Mouse (Mus musculus) heart, embryonic 13.5 days (tissue): Measurements from ENCODE around the gene Gm49450. TPM values are rescaled to one million over a fixed set of nuclear protein-coding genes. Genes with fewer than 3 reads are reported as not detected.
A peak's percentile ranks its signal among the peaks of the same experiment; 100 is the strongest.
"Not testable (repeated sequence)": the region's sequence is repeated elsewhere in the genome, so short reads cannot be mapped to it uniquely, and the experiment has no call there.

Experiments
- ATAC-seq: fragments of 200-750 bp; cut with Nextera tagmentation; 2 replicates; pipeline ENCODE4 v1.8.0; 2017; ENCODE audit warnings: moderate TSS enrichment; ENCODE audit not compliant: insufficient number of reproducible peaks, low FRiP score, low TSS enrichment; ENCODE audit errors: extremely low read depth
- H3K27ac ChIP-seq: fragments of 300-500 bp; sonication (generic); replicated peaks from 2 replicates; pipeline ENCODE4 v1.5.1; 2015; ENCODE audit warnings: moderate library complexity, mild to moderate bottlenecking, inconsistent platforms
- H3K27me3 ChIP-seq: fragments of 300-500 bp; sonication (generic); replicated peaks from 2 replicates; pipeline ENCODE4 v1.6.1; 2015; ENCODE audit warnings: mild to moderate bottlenecking, inconsistent platforms
- H3K36me3 ChIP-seq: fragments of 300-500 bp; sonication (generic); 2 replicates; pipeline ENCODE4 v1.6.1; 2015; ENCODE audit warnings: mild to moderate bottlenecking, inconsistent platforms
- H3K4me1 ChIP-seq: fragments of 300-500 bp; sonication (generic); 2 replicates; pipeline ENCODE4 v1.6.1; 2015; ENCODE audit warnings: inconsistent platforms
- H3K4me2 ChIP-seq: fragments of 300-500 bp; sonication (generic); 2 replicates; pipeline ENCODE4 v1.6.1; 2015; ENCODE audit warnings: inconsistent platforms, mild to moderate bottlenecking, moderate library complexity
- H3K4me3 ChIP-seq: fragments of 300-500 bp; sonication (generic); 2 replicates; pipeline ENCODE4 v1.5.1; 2015; ENCODE audit warnings: moderate library complexity, mild to moderate bottlenecking, inconsistent platforms
- H3K9ac ChIP-seq: fragments of 300-500 bp; sonication (generic); 2 replicates; pipeline ENCODE4 v1.6.1; 2015; ENCODE audit warnings: inconsistent platforms, mild to moderate bottlenecking, moderate library complexity
- H3K9me3 ChIP-seq: fragments of 300-500 bp; sonication (generic); 2 replicates; pipeline ENCODE4 v1.6.1; 2016; ENCODE audit warnings: inconsistent platforms
- WGBS: fragments of 180-500 bp; shearing (Covaris S2); methylation state at CpG from one replicate; pipeline ENCODE4 v1.1.7; 2015; ENCODE audit warnings: mixed read lengths; 5-methylcytosine and 5-hydroxymethylcytosine counted together
- polyA plus RNA-seq: library from polyadenylated mRNA; unstranded; fragments of >200 nt; fragmentation: Nextera tagmentation; extraction: Ambion mirVana; gene quantifications from 2 replicates; pipeline ENCODE4 v1.2.1, GENCODE M21; 2015

Gm49450 gene
- polyA plus RNA-seq, 1 experiment from 2014 or later = not detected

DNA sequence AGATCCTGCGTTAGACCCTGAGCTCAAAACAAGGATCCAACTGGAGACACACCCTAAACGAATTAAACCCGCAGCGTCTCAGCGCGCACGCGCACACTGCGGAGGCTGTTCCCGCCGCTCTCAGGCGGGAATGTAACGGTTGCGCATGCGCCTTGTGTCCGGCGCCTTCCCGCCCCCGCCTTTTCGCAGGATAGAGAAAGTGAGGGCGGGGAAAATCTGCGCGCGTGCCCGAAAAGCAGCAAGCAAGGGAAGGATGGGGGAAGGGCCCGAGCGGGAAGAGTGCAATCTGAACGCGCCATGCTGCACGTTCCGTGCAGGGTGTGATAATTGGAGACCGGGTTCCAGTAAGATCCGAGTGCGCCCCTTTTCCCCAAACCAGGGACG is 19.5 kb downstream of the Gm49450 start:
- WGBS = under 1% methylated on average over 35 of the region's 35 CpGs
- Histone ChIP-seq H3K9me3 (no peaks in the 10 kb centered on the region), H3K4me1 (peaks cover 29% of the 10 kb centered on the region), H3K4me2 (peak overlapping the region; percentile 83), H3K27ac (peak overlapping the region; percentile 100), H3K9ac (peak overlapping the region; percentile 99), H3K4me3 (peak overlapping the region; percentile 87), H3K27me3 (no peaks in the 10 kb centered on the region), H3K36me3 (peaks cover 22% of the 10 kb centered on the region)
- peak; percentile 76 for ATAC-seq

DNA sequence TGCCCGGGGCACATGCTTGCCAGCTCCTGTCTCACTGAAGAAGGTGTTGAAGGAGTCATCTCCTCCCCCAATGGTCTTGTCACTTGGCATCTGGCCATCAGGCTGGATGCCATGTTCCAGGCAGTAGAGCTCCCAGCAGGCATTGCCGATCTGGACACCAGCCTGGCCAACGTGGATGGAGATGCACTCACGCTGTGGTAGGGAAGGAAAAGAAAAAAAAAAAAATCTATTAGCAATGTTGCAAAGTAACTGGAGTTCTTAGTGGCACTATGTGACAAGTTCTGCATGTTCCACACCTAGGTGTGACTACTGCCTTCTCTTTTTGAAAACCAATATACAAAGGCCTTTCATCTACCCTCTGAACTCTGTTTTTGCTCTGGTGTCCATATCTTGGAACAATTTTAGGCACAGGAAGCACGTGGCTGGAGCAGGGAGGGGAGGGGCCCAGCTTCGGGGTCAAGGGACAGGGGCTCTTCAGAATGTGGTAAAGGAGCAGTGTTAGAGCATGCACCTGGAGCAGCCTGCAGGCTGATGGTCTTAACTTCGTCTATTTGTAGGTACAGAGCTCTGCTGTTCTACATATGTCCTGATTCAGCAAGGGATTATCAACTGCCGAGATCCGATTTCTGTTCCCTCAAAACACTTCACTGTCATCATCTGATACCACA is 20.2 kb downstream of the Gm49450 start:
- H3K4me2 ChIP-seq = peak overlapping the region; percentile 83
- not testable (repeated sequence) for H3K27me3 ChIP-seq, ATAC-seq, H3K9me3 ChIP-seq
- H3K9ac ChIP-seq = peak overlapping the region; percentile 99
- 7% methylated on average over 8 of the region's 9 CpGs for WGBS
- peak overlapping the region; percentile 87 for H3K4me3 ChIP-seq
- peaks cover 22% of the 10 kb centered on the region for H3K36me3 ChIP-seq
- H3K27ac ChIP-seq = peak overlapping the region; percentile 100
- H3K4me1 ChIP-seq = peaks cover 36% of the 10 kb centered on the region

- no peaks in the 10 kb centered on the region for H3K9me3 ChIP-seq
- WGBS = 80% methylated on average over 3 of the region's 3 CpGs
- no peak overlapping the region for H3K4me3 ChIP-seq
- H3K36me3 ChIP-seq = peaks cover 22% of the 10 kb centered on the region
- H3K27ac ChIP-seq = peak overlapping the region; percentile 4; the same call in 1 of the 2 replicates
- H3K4me2 ChIP-seq = peak overlapping the region; percentile 11; the same call in 1 of the 2 replicates
- no peaks in the 10 kb centered on the region for H3K27me3 ChIP-seq
- no peak for ATAC-seq
- peak overlapping the region; percentile 61 for H3K9ac ChIP-seq
- H3K4me1 ChIP-seq = peaks cover 37% of the 10 kb centered on the region
Observed at GRCm38 (mm10) chr15:98930998-98931397, 22.4 kb downstream of the Gm49450 start.

DNA sequence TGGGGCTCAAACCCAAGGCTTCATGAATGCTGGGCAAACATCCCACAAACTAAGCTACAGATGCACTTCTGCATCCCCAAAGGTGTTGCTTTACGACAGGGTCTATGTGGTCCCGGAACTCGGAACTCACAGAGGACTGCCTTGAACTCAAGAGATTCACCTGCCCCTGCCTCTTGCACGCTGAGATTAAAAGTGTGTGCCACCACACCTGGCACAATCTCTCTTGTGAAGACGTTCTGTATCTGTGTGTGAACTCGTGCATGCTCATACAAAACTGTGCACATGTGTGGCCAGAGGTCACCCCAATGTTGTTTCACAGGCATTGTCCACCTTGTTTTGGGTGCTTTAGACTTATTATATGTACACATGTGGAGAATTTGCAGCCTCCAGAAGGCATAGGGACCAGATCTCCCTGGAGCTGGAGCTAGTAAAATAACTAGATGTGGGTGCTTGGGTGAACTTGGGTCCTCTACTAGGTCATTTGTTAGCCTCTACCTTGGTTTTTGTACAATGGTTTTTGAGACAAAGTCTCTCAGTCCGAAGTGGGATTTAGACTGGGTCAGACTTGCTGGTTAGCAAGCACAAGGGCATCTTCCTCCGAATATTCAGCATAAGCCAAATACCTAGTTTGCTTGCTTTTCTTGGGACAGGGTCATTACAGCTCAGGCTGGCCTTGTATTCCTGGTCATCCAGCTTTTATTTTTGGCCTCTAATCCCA is 23.2 kb downstream of the Gm49450 start:
- Histone ChIP-seq H3K27me3 (no peaks in the 10 kb centered on the region), H3K9me3 (no peaks in the 10 kb centered on the region), H3K4me1 (peaks cover 29% of the 10 kb centered on the region), H3K4me2 (no peak overlapping the region), H3K9ac (no peak overlapping the region; the same call in 1 of the 2 replicates), H3K36me3 (peaks cover 22% of the 10 kb centered on the region), H3K4me3 (no peak overlapping the region), H3K27ac (peak overlapping the region; percentile 4; the same call in 1 of the 2 replicates)
- no peak for ATAC-seq
- WGBS = 37% methylated on average over 8 of the region's 8 CpGs

DNA sequence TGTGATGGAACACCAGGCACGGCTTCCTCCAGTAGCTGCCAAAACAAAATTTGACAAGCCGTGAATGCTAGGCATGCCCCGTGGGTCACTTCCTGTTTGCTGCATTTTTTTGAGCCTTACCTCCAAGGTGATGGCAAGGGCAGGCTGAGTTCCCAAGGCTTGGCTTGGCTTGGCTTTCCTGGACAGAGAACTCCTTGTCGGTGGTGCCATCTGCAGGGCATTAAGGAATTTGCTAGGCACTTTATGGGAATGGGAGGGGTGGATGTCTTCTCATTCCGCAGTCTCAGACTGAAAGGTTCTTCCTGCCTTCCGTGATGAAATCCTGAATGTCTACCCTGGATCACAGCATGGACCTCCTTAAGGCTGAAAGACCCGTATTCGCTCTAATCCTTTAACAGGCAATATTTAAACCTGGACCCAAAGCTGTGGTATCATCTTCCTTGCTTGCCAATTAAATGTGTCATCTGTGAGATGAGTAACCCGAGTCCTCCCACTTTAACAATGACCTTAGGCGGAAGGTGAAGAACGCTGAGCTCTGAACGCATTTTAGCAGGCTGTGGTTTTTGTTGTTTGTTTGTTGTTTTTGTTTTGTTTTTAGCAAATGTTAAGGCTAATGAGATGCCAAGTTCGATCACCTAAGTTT is 24.6 kb downstream of the Gm49450 start:
- no peak overlapping the region for H3K4me3 ChIP-seq
- 0 out of 2 replicates have a peak overlapping the region, but pooled peaks have one; percentile 54 for H3K9ac ChIP-seq
- WGBS = 13% methylated on average over 13 of the region's 13 CpGs
- H3K4me1 ChIP-seq = peaks cover 26% of the 10 kb centered on the region
- no peak for ATAC-seq
- no peaks in the 10 kb centered on the region for H3K27me3 ChIP-seq
- peak overlapping the region; percentile 38 for H3K4me2 ChIP-seq
- peak overlapping the region; percentile 50; the same call in 1 of the 2 replicates for H3K27ac ChIP-seq
- H3K9me3 ChIP-seq = no peaks in the 10 kb centered on the region
- peaks cover 22% of the 10 kb centered on the region for H3K36me3 ChIP-seq

DNA sequence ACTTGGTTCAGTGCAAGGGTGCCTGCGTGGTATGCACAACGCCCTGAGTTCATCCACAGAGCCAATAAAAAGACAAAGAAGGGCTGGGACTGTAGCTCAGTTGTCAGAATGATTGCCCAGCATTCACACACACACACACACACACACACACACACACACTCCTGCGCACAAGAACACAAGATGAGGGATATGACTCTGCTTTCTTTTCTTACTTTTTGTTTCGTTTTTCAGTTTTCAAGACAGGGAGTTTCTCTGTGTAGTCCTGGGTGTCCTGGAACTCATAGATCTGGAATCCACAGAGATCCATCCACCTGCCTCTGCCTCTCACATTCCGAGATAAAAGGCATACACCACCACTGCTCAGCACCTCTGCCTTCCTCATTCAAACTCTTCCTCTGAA is 25.8 kb downstream of the Gm49450 start:
- no peak for ATAC-seq
- Histone ChIP-seq H3K9ac (peak overlapping the region; percentile 33; the same call in 1 of the 2 replicates), H3K4me1 (peaks cover 21% of the 10 kb centered on the region), H3K27me3 (no peaks in the 10 kb centered on the region), H3K4me2 (no peak overlapping the region), H3K36me3 (peaks cover 16% of the 10 kb centered on the region), H3K4me3 (no peak overlapping the region), H3K27ac (no peak overlapping the region), H3K9me3 (no peaks in the 10 kb centered on the region)
- WGBS = 77% methylated on average over 5 of the region's 5 CpGs

DNA sequence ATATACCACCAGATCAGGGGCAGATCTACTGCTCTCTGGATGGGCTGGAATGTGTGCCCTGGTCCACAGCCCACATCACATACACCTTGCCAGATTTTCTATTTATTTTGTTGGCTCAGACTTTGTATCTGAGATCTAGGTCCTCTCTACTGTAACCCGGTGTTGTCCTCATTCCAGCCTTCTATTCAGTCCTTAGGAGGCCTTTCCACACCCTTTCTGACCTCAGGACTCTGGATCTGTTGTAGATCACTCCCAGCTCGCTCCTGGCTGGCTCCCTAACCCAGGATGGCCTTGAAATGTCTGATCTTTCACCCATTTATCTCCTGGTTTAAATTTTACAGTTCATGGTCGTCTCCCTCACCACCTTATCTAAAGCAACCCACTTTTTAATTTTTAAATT is 28.7 kb downstream of the Gm49450 start:
- no peak overlapping the region for H3K4me2 ChIP-seq
- WGBS = 57% methylated on average over 3 of the region's 3 CpGs
- no peaks in the 10 kb centered on the region for H3K27me3 ChIP-seq
- no peak overlapping the region for H3K27ac ChIP-seq
- no peak overlapping the region for H3K9ac ChIP-seq
- no peaks in the 10 kb centered on the region for H3K9me3 ChIP-seq
- no peak overlapping the region for H3K4me3 ChIP-seq
- peaks cover 4% of the 10 kb centered on the region; the same call in 1 of the 2 replicates for H3K36me3 ChIP-seq
- H3K4me1 ChIP-seq = peaks cover 12% of the 10 kb centered on the region; the same call in 1 of the 2 replicates
- ATAC-seq = no peak

GRCm38 (mm10) chr15:98923031-98923537 is 30.3 kb downstream of the Gm49450 start:
- Histone ChIP-seq H3K4me3 (no peak overlapping the region), H3K27ac (no peak overlapping the region), H3K9me3 (no peaks in the 10 kb centered on the region), H3K4me1 (peaks cover 6% of the 10 kb centered on the region; the same call in 1 of the 2 replicates), H3K27me3 (no peaks in the 10 kb centered on the region), H3K4me2 (no peak overlapping the region), H3K36me3 (peaks cover 4% of the 10 kb centered on the region; the same call in 1 of the 2 replicates), H3K9ac (no peak overlapping the region)
- ATAC-seq = no peak
- 72% methylated on average over 2 of the region's 2 CpGs for WGBS

DNA sequence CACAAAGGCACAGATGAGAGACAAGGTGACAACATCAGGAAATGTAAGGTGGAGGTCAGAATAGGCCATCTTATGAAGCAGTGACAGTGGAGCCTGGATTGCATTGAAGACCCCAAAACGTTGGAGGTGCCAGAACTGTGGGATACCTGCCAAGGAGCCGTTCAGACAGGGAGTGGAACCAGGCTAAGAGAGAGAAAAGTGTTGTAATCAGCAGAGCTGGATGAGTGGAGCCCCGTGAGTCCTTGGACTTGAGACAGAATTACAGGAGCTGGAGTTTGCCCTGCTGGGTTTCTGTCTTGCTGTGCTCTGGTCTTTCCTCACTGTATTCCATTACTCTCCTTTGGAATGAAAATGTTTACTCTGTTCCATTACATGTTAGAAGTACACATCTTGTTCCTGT is 30.8 kb downstream of the Gm49450 start:
- H3K9me3 ChIP-seq = no peaks in the 10 kb centered on the region
- H3K9ac ChIP-seq = 0 out of 2 replicates have a peak overlapping the region, but pooled peaks have one; percentile 19
- peaks cover 5% of the 10 kb centered on the region; the same call in 1 of the 2 replicates for H3K4me1 ChIP-seq
- H3K36me3 ChIP-seq = peaks cover 4% of the 10 kb centered on the region; the same call in 1 of the 2 replicates
- H3K27me3 ChIP-seq = no peaks in the 10 kb centered on the region
- H3K4me2 ChIP-seq = no peak overlapping the region
- H3K27ac ChIP-seq = no peak overlapping the region
- H3K4me3 ChIP-seq = no peak overlapping the region
- no peak for ATAC-seq
- WGBS = 34% methylated on average over 3 of the region's 3 CpGs

DNA sequence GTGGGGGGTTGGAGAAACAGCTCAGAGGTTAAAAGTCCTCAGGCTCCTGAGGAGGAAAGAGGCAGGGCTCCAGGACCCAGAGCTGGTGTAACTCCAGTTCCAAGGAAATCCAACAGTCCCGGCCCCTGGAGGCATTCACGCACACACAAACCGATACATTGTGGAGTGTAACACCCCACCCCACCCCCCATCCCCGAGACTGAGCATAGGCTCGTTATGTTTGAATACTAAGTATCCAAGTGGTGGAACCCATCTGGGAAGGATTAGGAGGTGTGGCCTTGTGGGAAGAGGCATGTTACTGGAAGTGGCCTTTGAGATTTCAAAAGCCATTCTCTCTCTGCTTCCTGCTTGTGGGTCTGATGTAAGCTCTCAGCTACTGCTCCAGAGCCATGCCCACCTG is 31.8 kb downstream of the Gm49450 start:
- no peak for ATAC-seq
- WGBS = 86% methylated on average over 5 of the region's 5 CpGs

DNA sequence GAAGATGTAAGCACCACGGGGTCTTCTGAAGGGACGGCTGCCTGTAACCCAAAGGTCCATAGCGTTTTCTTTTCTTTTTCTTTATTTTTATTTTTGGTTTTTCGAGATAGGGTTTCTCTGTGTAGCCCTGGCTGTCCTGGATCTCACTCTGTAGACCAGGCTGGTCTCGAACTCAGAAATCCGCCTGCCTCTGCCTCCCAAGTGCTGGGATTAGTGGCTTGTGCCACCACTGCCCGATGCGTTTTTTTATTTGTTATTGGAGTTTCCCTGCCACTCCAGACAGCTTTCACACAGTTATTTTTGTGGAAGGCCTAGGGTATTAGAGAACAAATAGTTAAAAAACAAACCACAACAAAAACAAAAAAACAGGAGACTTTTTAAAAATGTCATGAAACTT is 34.9 kb downstream of the Gm49450 start:
- H3K36me3 ChIP-seq = peaks cover 18% of the 10 kb centered on the region
- H3K9ac ChIP-seq = peak overlapping the region; percentile 85
- not testable (repeated sequence) for ATAC-seq, H3K27me3 ChIP-seq, H3K9me3 ChIP-seq
- H3K4me2 ChIP-seq = peak overlapping the region; percentile 88
- peak overlapping the region; percentile 67 for H3K27ac ChIP-seq
- H3K4me1 ChIP-seq = peaks cover 27% of the 10 kb centered on the region
- H3K4me3 ChIP-seq = peak overlapping the region; percentile 87
- 22% methylated on average over 8 of the region's 8 CpGs for WGBS

More for the DNA sequence above, 31.8 kb downstream of the Gm49450 start:
- H3K4me1 ChIP-seq = peaks cover 10% of the 10 kb centered on the region
- no peaks in the 10 kb centered on the region for H3K27me3 ChIP-seq
- peaks cover 4% of the 10 kb centered on the region; the same call in 1 of the 2 replicates for H3K36me3 ChIP-seq
- H3K4me2 ChIP-seq = no peak overlapping the region
- no peak overlapping the region for H3K9ac ChIP-seq
- no peak overlapping the region for H3K27ac ChIP-seq
- H3K9me3 ChIP-seq = no peaks in the 10 kb centered on the region
- no peak overlapping the region for H3K4me3 ChIP-seq
